Mouse (Mus musculus): Measurements from ENCODE around the gene Metap1.

DNA sequence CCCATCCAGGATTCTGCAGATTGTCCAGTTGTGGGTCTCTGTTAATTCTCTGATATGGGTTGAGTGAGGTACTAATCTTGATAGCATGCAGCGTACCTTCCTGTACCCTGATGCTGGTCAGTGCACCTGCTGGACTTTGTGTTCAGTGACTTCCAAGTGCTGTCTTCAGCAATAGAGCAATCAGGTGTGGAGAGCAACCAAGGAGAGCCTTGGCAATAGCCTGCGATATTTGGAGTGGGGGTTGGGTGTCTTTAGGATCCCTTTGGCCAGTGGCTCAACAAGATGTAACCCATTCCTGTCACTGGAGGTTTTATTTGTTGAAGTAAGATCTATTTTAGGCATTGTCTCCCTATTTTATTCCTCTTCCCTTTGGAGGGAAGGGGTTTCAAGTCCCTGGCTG is 46.7 kb upstream of the Metap1 start:
- TF ChIP-seq CTCF (IDR thresholded peaks at IDR 0.05; ENCODE audit: borderline replicate concordance, control insufficient read depth, extremely low read depth, insufficient read depth, low read length, poor library complexity): no peak
- TF ChIP-seq POLR2A (IDR thresholded peaks at IDR 0.05; ENCODE audit: control insufficient read depth, extremely low read depth, insufficient read depth, low read length, poor library complexity): no peak

All from thymus, adult 2 months (tissue).